Mouse (Mus musculus) urinary bladder, postnatal 0 days (tissue): Measurements from ENCODE around the gene Olfr714. TPM values are rescaled to one million over a fixed set of nuclear protein-coding genes. Genes with fewer than 3 reads are reported as not detected.

Experiments
- polyA plus RNA-seq: library from polyadenylated mRNA; unstranded; fragments of >200 nt; fragmentation: Nextera tagmentation; extraction: Ambion mirVana; gene quantifications from 2 replicates; pipeline ENCODE4 v1.2.1, GENCODE M21; 2015

Gene Olfr714
- polyA plus RNA-seq = not detected in 2 replicates

GRCm38 (mm10) chr7:107070681-107071080, at the start of gene Olfr714:
Gene Olfr714 (plus strand): TSS chr7:107070981.

GRCm38 (mm10) chr7:107030874-107031273, 39.9 kb upstream of the Olfr714 start, which contains the start of gene Olfr713:
Gene Olfr713 (plus strand): TSS chr7:107031174.

GRCm38 (mm10) chr7:107092920-107093319, 22.1 kb downstream of the Olfr714 start, which contains the start of gene Olfr17:
Gene Olfr17 (plus strand): TSS chr7:107093220.

GRCm38 (mm10) chr7:107110269-107110668, 39.5 kb downstream of the Olfr714 start, which contains the start of gene Olfr715b:
Gene Olfr715b (minus strand): TSS chr7:107110369.

Other genes starting within 250 kb of the Olfr714 start
- gene Olfr702, start 237.1 kb upstream of the Olfr714 start, polyA plus RNA-seq = not detected in 2 replicates
- gene Olfr703, start 227.6 kb upstream of the Olfr714 start, polyA plus RNA-seq = not detected in 2 replicates
- gene Olfr704, start 207.8 kb upstream of the Olfr714 start, polyA plus RNA-seq = not detected in 2 replicates
- gene Olfr705, start 194.1 kb upstream of the Olfr714 start, polyA plus RNA-seq = not detected in 2 replicates
- not detected in 2 replicates for gene Olfr706, start 182.8 kb upstream of the Olfr714 start, polyA plus RNA-seq
- gene Olfr707, start 169.7 kb upstream of the Olfr714 start, polyA plus RNA-seq = not detected in 2 replicates
- not detected in 2 replicates for gene Olfr1532-ps1, start 163.0 kb upstream of the Olfr714 start, polyA plus RNA-seq
- not detected in 2 replicates for gene Olfr709-ps1, start 138.8 kb upstream of the Olfr714 start, polyA plus RNA-seq
- not detected in 2 replicates for gene Olfr710, start 122.7 kb upstream of the Olfr714 start, polyA plus RNA-seq
- gene Olfr6, start 107.0 kb upstream of the Olfr714 start, polyA plus RNA-seq = not detected in 2 replicates
- gene Olfr711, start 95.5 kb upstream of the Olfr714 start, polyA plus RNA-seq = not detected in 2 replicates
- gene Olfr2, start 64.9 kb upstream of the Olfr714 start, polyA plus RNA-seq = not detected in 2 replicates
- not detected in 2 replicates for gene Olfr713, start 39.8 kb upstream of the Olfr714 start, polyA plus RNA-seq
- gene Olfr17, start 22.2 kb downstream of the Olfr714 start, polyA plus RNA-seq = not detected in 2 replicates
- not detected in 2 replicates for gene Olfr715b, start 39.4 kb downstream of the Olfr714 start, polyA plus RNA-seq
- not detected in 2 replicates for gene Olfr715, start 60.1 kb downstream of the Olfr714 start, polyA plus RNA-seq
- gene Olfr716, start 67.3 kb downstream of the Olfr714 start, polyA plus RNA-seq = not detected in 2 replicates
- gene Nlrp14, start 96.0 kb downstream of the Olfr714 start, polyA plus RNA-seq = not detected in 2 replicates
- gene Rbmxl2, start 138.5 kb downstream of the Olfr714 start, polyA plus RNA-seq = not detected in 2 replicates